Mouse (Mus musculus) gastrocnemius, postnatal 25 days (tissue): Measurements from ENCODE around the gene Gm21970. TPM values are rescaled to one million over a fixed set of nuclear protein-coding genes. Genes with fewer than 3 reads are reported as not detected.
"Not testable (repeated sequence)": the region's sequence is repeated elsewhere in the genome, so short reads cannot be mapped to it uniquely, and the experiment has no call there.

Experiments
- DNase-seq: peaks from one replicate; pipeline ENCODE4 v3.0.0; 2022
- total RNA-seq, 2 experiments: library from RNA; stranded (reverse); gene quantifications; 1 replicate in 1 of 2; 2 replicates in 1 of 2; pipeline ENCODE4 v1.2.3; 2021

The Gm21970 gene
- total RNA-seq, 2 experiments from 2014 or later, result not detected

- DNase-seq, result not testable (repeated sequence)
Measured at GRCm38 (mm10) chr16:91438599-91438998, 47.1 kb downstream of the Gm21970 start.

- no peak for DNase-seq
Measured at GRCm38 (mm10) chr16:91441366-91441765, 49.8 kb downstream of the Gm21970 start.

GRCm38 (mm10) chr16:91441811-91442240 is 50.3 kb downstream of the Gm21970 start:
- no peak for DNase-seq

- DNase-seq, result no peak
Measured at GRCm38 (mm10) chr16:91442446-91442845, 50.9 kb downstream of the Gm21970 start.

GRCm38 (mm10) chr16:91443211-91443611 is 51.7 kb downstream of the Gm21970 start:
- DNase-seq, result no peak

GRCm38 (mm10) chr16:91444847-91445246 is 53.3 kb downstream of the Gm21970 start:
- DNase-seq, result no peak

GRCm38 (mm10) chr16:91445566-91445965 is 54.0 kb downstream of the Gm21970 start:
- DNase-seq, result no peak

GRCm38 (mm10) chr16:91446778-91447511 is 55.4 kb downstream of the Gm21970 start:
- DNase-seq, result no peak

GRCm38 (mm10) chr16:91447512-91447900 is 56.0 kb downstream of the Gm21970 start:
- no peak for DNase-seq

GRCm38 (mm10) chr16:91448088-91448487 is 56.6 kb downstream of the Gm21970 start:
- DNase-seq, result no peak

- no peak for DNase-seq
Measured at GRCm38 (mm10) chr16:91448895-91449294, 57.4 kb downstream of the Gm21970 start.

- DNase-seq, result no peak
Measured at GRCm38 (mm10) chr16:91450137-91451064, 58.9 kb downstream of the Gm21970 start.

GRCm38 (mm10) chr16:91451949-91452348 is 60.4 kb downstream of the Gm21970 start:
- no peak for DNase-seq

- no peak for DNase-seq
Measured at GRCm38 (mm10) chr16:91452363-91452896, 60.9 kb downstream of the Gm21970 start.

- DNase-seq, result no peak
Measured at GRCm38 (mm10) chr16:91455868-91456267, 64.3 kb downstream of the Gm21970 start.

- no peak for DNase-seq
Measured at GRCm38 (mm10) chr16:91458301-91458746, 66.8 kb downstream of the Gm21970 start.

- DNase-seq, result no peak
Measured at GRCm38 (mm10) chr16:91458976-91459375, 67.5 kb downstream of the Gm21970 start.

GRCm38 (mm10) chr16:91459396-91459795 is 67.9 kb downstream of the Gm21970 start:
- DNase-seq, result no peak

GRCm38 (mm10) chr16:91459841-91460370 is 68.4 kb downstream of the Gm21970 start:
- no peak for DNase-seq

GRCm38 (mm10) chr16:91461066-91461638 is 69.6 kb downstream of the Gm21970 start:
- DNase-seq, result no peak

- no peak for DNase-seq
Measured at GRCm38 (mm10) chr16:91461773-91462181, 70.3 kb downstream of the Gm21970 start.

- DNase-seq, result no peak
Measured at GRCm38 (mm10) chr16:91462644-91463043, 71.1 kb downstream of the Gm21970 start.
